Mouse (Mus musculus): ENCODE measurements around the gene Arhgef12.

GRCm38 (mm10) chr9:43061545-43061944 lies 45.5 kb downstream of the Arhgef12 start:
- TF ChIP-seq CTCF (IDR thresholded peaks at IDR 0.05; ENCODE audit: extremely low read depth, insufficient read depth, low read length), result no peak
- TF ChIP-seq POLR2A (IDR thresholded peaks at IDR 0.05; ENCODE audit: extremely low read depth, insufficient read depth, low read length), result no peak

All from cortical plate, adult 2 months (tissue).